16 mouse cellular contexts compared by ENCODE assay signal in the genomic region with DNA sequence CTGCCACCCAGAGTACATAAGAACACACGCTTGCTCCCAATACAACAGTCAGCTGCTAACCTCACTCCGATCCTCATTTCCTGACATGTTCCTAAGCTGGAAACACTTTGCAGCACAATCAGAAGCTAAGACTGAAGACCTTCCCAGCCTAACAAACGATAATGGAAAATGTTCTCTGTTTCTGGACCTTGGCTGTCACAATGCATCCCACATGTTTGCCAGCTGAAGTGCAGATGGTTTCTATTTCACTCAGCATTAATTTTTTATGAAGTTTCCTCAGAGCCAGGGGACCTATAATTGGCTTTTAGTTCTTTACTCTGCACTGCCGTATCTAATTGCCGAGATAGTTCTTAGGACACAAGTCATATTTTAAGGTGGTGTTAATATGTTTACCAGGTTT. TPM values are rescaled to one million over a fixed set of nuclear protein-coding genes. Genes with fewer than 3 reads are reported as not detected.
A peak's percentile ranks its signal among the peaks of the same experiment; 100 is the strongest.
DNase-seq lines count a peak whose midpoint lies in the region; ATAC-seq and TF ChIP-seq lines count a peak whose summit lies in the region.
"Had no signal": no experiment of that assay in that cellular context is flagged by ENCODE, and none has a peak within 500 bp of the region (broad histone marks: within the 10 kb centered on the region; RNA-seq: fewer than 3 reads in every experiment).

No protein-coding gene starts in this region.

- H3K27ac ChIP-seq in kidney, postnatal 0 days = no peak overlapping the region
- no peak overlapping the region for H3K27ac ChIP-seq in kidney, embryonic 14.5 days (ENCODE audit: low read depth, low read length)
- no peak overlapping the region; the same call in 1 of the 2 replicates for H3K27ac ChIP-seq in embryonic facial prominence, embryonic 14.5 days (replicated peaks; ENCODE audit: low read depth, low read length)
- H3K27ac ChIP-seq in limb, embryonic 11.5 days (replicated peaks; ENCODE audit: low read depth, low read length) = no peak overlapping the region
- H3K27ac ChIP-seq: heart, embryonic 15.5 days; liver, embryonic 12.5 days had no signal

- H3K9ac ChIP-seq in kidney, postnatal 0 days (ENCODE audit: low read depth, low read length) = no peak overlapping the region
- no peak overlapping the region for H3K9ac ChIP-seq in kidney, embryonic 14.5 days (ENCODE audit: low read depth, low read length)
- no peak overlapping the region for H3K9ac ChIP-seq in embryonic facial prominence, embryonic 14.5 days (ENCODE audit: low read depth, low read length)
- no peak overlapping the region for H3K9ac ChIP-seq in limb, embryonic 11.5 days (ENCODE audit: low read length)
- H3K9ac ChIP-seq: heart, embryonic 15.5 days; liver, embryonic 12.5 days had no signal

- H3K9me3 ChIP-seq in kidney, postnatal 0 days (replicated peaks; ENCODE audit: low read length) = no peaks in the 10 kb centered on the region
- no peaks in the 10 kb centered on the region for H3K9me3 ChIP-seq in kidney, embryonic 14.5 days (ENCODE audit: control insufficient read depth, low read length)
- H3K9me3 ChIP-seq in embryonic facial prominence, embryonic 14.5 days (ENCODE audit: control insufficient read depth, low read length) = no peaks in the 10 kb centered on the region
- H3K9me3 ChIP-seq in limb, embryonic 11.5 days (ENCODE audit: control insufficient read depth, low read length) = no peaks in the 10 kb centered on the region
- H3K9me3 ChIP-seq: heart, embryonic 15.5 days; liver, embryonic 12.5 days had no signal

- H3K27me3 ChIP-seq in kidney, postnatal 0 days (ENCODE audit: insufficient read depth, low read length) = no peaks in the 10 kb centered on the region
- H3K27me3 ChIP-seq in kidney, embryonic 14.5 days (ENCODE audit: control insufficient read depth, insufficient read depth, low read length) = no peaks in the 10 kb centered on the region
- H3K27me3 ChIP-seq in embryonic facial prominence, embryonic 14.5 days (replicated peaks; ENCODE audit: control insufficient read depth, insufficient read depth, low read length) = no peaks in the 10 kb centered on the region
- no peaks in the 10 kb centered on the region for H3K27me3 ChIP-seq in limb, embryonic 11.5 days (ENCODE audit: control insufficient read depth, insufficient read depth, low read length)
- H3K27me3 ChIP-seq: heart, embryonic 15.5 days; liver, embryonic 12.5 days; megakaryocyte, embryonic 14.5 days; Patski had no signal

- H3K36me3 ChIP-seq in kidney, postnatal 0 days (ENCODE audit: insufficient read depth, low read length) = no peaks in the 10 kb centered on the region
- H3K36me3 ChIP-seq in kidney, embryonic 14.5 days (ENCODE audit: control insufficient read depth, insufficient read depth, low read length) = no peaks in the 10 kb centered on the region
- H3K36me3 ChIP-seq in embryonic facial prominence, embryonic 14.5 days (ENCODE audit: control insufficient read depth, insufficient read depth, low read length) = no peaks in the 10 kb centered on the region
- no peaks in the 10 kb centered on the region for H3K36me3 ChIP-seq in limb, embryonic 11.5 days (ENCODE audit: control insufficient read depth, insufficient read depth, low read length)
- H3K36me3 ChIP-seq: heart, embryonic 15.5 days; liver, embryonic 12.5 days had no signal

- H3K4me2 ChIP-seq in kidney, postnatal 0 days (ENCODE audit: low read length) = no peak overlapping the region
- no peak overlapping the region for H3K4me2 ChIP-seq in kidney, embryonic 14.5 days (replicated peaks; ENCODE audit: low read depth, low read length)
- H3K4me2 ChIP-seq in embryonic facial prominence, embryonic 14.5 days (ENCODE audit: low read depth, low read length) = no peak overlapping the region
- no peak overlapping the region for H3K4me2 ChIP-seq in limb, embryonic 11.5 days (ENCODE audit: low read depth, severe bottlenecking)
- H3K4me2 ChIP-seq: heart, embryonic 15.5 days; liver, embryonic 12.5 days had no signal

- no peak overlapping the region for H3K4me3 ChIP-seq in kidney, postnatal 0 days (replicated peaks; ENCODE audit: low read depth, low read length)
- no peak overlapping the region for H3K4me3 ChIP-seq in kidney, embryonic 14.5 days (ENCODE audit: low read length)
- no peak overlapping the region for H3K4me3 ChIP-seq in embryonic facial prominence, embryonic 14.5 days (ENCODE audit: low read depth, low read length)
- no peak overlapping the region for H3K4me3 ChIP-seq in limb, embryonic 11.5 days (ENCODE audit: low read depth, low read length)
- H3K4me3 ChIP-seq: heart, embryonic 15.5 days; liver, embryonic 12.5 days had no signal

- H3K4me1 ChIP-seq in kidney, postnatal 0 days (replicated peaks; ENCODE audit: insufficient read depth, low read length) = no peaks in the 10 kb centered on the region
- no peaks in the 10 kb centered on the region for H3K4me1 ChIP-seq in kidney, embryonic 14.5 days (ENCODE audit: control insufficient read depth, insufficient read depth, low read length)
- H3K4me1 ChIP-seq in embryonic facial prominence, embryonic 14.5 days (ENCODE audit: control insufficient read depth, insufficient read depth, low read length) = peaks cover 3% of the 10 kb centered on the region; the same call in 1 of the 2 replicates
- H3K4me1 ChIP-seq in limb, embryonic 11.5 days (ENCODE audit: control insufficient read depth, insufficient read depth, low read length) = no peaks in the 10 kb centered on the region

- intact Hi-C loops in left cerebral cortex, postnatal 4 days (cut with DNase I) = no loop called here

- TF ChIP-seq CTCF in kidney, postnatal 0 days (IDR thresholded peaks at IDR 0.05; ENCODE audit: low read depth) = no peak

- DNase-seq in kidney, postnatal 0 days (ENCODE audit: low spot score) = peak; percentile 31
- peak; percentile 76 for DNase-seq in embryonic facial prominence, embryonic 14.5 days (ENCODE audit: low spot score)
- DNase-seq in limb, embryonic 11.5 days (ENCODE audit: low spot score) = peak; percentile 42
- peak; percentile 32 for DNase-seq in lung, postnatal 36 days
- DNase-seq in left cerebral cortex, postnatal 4 days = no peak
- no peak for DNase-seq in layer of hippocampus, adult 11-12 months (ENCODE audit: low spot score)
- DNase-seq: adrenal gland, adult 2 months; cerebellum, postnatal 14 days; kidney, adult 8-10 months had no signal

- no peak for ATAC-seq in kidney, postnatal 0 days (replicated peaks; ENCODE audit: low FRiP score, low read depth)
- ATAC-seq in kidney, embryonic 14.5 days (ENCODE audit: low FRiP score, low TSS enrichment) = no peak
- ATAC-seq in embryonic facial prominence, embryonic 14.5 days (ENCODE audit: low read depth) = no peak
- ATAC-seq in limb, embryonic 11.5 days (ENCODE audit: insufficient number of reproducible peaks, low FRiP score, low TSS enrichment, low read depth) = peak; percentile 9; the same call in 1 of the 2 replicates
- no peak for ATAC-seq in activated CD4-positive, CD25-positive, alpha-beta regulatory T cell, adult 4 months
- ATAC-seq: hindbrain, embryonic 16.5 days; liver, embryonic 12.5 days; Patski had no signal

- WGBS in kidney, postnatal 0 days = 63% methylated on average over 5 of the region's 5 CpGs
- WGBS in kidney, embryonic 14.5 days = 71% methylated on average over 5 of the region's 5 CpGs
- WGBS in embryonic facial prominence, embryonic 14.5 days = 32% methylated on average over 5 of the region's 5 CpGs
- WGBS in limb, embryonic 11.5 days = 13% methylated on average over 5 of the region's 5 CpGs

RNA-seq across cellular contexts. Expression of gene F13a1, which starts 10.8 kb away (rescaled TPM):
- 4.2 and 5.5 TPM in 2 replicates for polyA plus RNA-seq in kidney, postnatal 0 days (2015; fragmentation: Nextera tagmentation; extraction: Ambion mirVana)
- 3.9 and 5.5 TPM in 2 replicates for polyA plus RNA-seq in kidney, embryonic 14.5 days (2014; fragmentation: Nextera tagmentation; extraction: Ambion mirVana)
- polyA plus RNA-seq in embryonic facial prominence, embryonic 14.5 days (2014; fragmentation: Nextera tagmentation; extraction: Ambion mirVana) = 28.4 and 33.8 TPM in 2 replicates
- polyA plus RNA-seq in limb, embryonic 11.5 days (2014; fragmentation: Nextera tagmentation; extraction: Ambion mirVana) = 2.5 and 2.6 TPM in 2 replicates
- total RNA-seq in left cerebral cortex, postnatal 4 days (2021) = 1 to 10 TPM; 4.7 to 5.3 TPM
- polyA plus RNA-seq in activated CD4-positive, CD25-positive, alpha-beta regulatory T cell, adult 4 months (2017; shearing (Covaris generic)) = under 1 TPM; 0.24 to 0.53 TPM
- polyA plus RNA-seq: Patski had no signal

Comparison
In these comparisons a context has a peak if more than half of its experiments do, and no peak if none do; other contexts are left out.
1. DNase-seq: peak in kidney, postnatal 0 days (single experiment), embryonic facial prominence, embryonic 14.5 days (single experiment), limb, embryonic 11.5 days (single experiment) and lung, postnatal 36 days (single experiment); none in left cerebral cortex, postnatal 4 days (single experiment) and layer of hippocampus, adult 11-12 months (single experiment).